Mouse (Mus musculus): ENCODE data around the gene 1190005I06Rik.
"Not testable (repeated sequence)": the region's sequence is repeated elsewhere in the genome, so short reads cannot be mapped to it uniquely, and the experiment has no call there.

Gene 1190005I06Rik

GRCm38 (mm10) chr8:120647532-120647931, at the start of gene 1190005I06Rik:
Gene 1190005I06Rik, minus strand, starts transcription at chr8:120647632.
- DNase-seq = no peak

DNA sequence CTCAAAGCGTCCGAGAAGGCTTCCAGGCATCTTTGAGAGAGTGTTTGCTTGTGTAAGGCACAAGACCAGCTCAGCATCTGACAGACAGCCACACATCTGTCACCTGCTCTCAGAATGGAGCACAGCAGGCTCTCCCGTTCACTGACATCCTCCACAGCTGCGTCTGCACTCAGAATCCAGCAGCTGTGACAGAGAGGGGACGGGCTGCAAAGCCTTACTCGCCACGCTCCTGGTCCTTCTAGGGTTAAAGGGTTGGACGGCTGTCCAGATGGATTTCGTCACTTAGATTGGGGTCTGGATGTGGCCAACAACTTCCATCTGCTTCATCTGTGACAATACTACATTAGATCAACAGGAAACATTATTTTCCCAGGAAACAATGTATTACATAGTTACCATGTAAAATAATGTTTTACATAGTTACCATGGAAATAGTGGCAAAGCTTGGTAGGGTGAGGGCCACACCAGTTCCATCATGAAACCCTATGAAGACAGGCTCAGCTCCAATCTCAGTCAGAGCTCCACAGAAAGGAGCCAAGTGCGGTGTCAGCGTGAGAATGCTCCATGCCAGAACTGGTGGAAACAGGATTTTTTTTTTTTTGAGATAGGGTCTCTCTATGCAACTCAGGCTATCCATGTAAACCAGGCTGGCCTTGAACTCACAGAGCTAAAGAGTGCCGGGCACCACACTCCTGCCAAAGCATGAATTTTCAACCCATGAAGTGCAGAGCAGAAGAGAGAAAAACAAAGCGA, 49.1 kb upstream of the 1190005I06Rik start:
- no peak for DNase-seq

GRCm38 (mm10) chr8:120693861-120694493, 46.5 kb upstream of the 1190005I06Rik start:
- DNase-seq = peak; percentile 47

DNA sequence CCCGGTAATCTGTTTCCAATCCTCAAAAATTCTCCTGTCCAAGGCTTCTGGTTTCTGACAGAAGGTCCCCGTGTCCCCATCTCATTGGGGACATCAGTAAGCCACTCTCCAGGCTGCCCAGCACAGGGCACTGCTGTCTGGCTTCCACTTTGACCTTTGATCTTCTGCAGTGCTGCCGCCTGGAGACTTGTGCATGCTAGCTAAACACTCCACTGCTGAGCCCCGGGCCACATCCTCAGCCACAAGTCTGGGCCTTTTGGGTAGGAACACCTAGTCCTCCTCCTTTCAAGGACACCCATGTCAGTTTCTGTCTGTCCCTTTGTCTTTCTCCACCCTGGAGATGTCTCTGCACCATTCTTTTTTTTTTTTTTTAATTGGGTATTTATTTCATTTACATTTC, 45.5 kb upstream of the 1190005I06Rik start:
- no peak for DNase-seq

- DNase-seq = no peak
Measured at GRCm38 (mm10) chr8:120688511-120688910, 41.1 kb upstream of the 1190005I06Rik start.

DNA sequence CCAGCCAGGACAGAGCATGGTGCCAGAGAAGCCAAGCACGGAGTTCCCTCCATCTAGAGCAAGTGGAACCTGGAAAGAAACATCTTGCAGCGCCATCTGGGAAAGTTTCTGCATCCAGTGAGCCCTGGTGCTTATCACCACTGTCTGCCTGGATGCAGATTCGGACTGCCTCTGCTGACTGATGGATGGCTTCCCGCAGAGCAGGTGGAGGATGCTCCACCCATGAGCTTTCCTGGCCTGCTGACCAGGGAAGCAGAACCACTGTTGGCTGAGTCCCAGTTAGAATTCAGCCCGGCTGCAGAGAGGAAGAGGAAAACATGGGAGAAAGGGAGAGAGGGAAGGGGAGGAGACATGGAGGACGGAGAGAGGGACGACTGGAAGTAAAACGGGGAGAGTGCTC, 40.4 kb upstream of the 1190005I06Rik start:
- peak; percentile 64 for DNase-seq

GRCm38 (mm10) chr8:120686576-120686975, 39.1 kb upstream of the 1190005I06Rik start:
- DNase-seq = no peak

GRCm38 (mm10) chr8:120686051-120686450, 38.6 kb upstream of the 1190005I06Rik start:
- no peak for DNase-seq

DNA sequence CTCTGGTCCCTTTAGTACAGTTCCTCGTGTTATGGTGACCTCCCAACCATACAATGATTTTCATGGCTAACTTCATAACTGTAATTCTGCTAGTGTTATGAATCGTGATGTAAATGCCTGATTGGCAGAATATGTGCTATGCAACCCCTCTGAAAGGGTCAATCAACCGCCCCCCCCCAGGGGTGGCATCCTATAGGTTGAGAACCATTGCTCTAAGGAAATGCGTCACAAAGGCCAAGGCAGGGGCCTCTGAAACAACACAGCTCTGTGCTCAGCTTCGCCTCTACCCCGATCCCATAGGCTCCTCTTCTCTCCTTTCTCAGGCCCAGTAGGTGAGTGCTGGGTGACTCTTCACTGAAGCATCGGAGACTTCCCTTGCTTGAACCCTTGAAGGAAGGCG, 38.2 kb upstream of the 1190005I06Rik start:
- DNase-seq = no peak

- DNase-seq = no peak
Measured at GRCm38 (mm10) chr8:120685097-120685496, 37.7 kb upstream of the 1190005I06Rik start.

GRCm38 (mm10) chr8:120684082-120684481, 36.6 kb upstream of the 1190005I06Rik start:
- no peak for DNase-seq

DNA sequence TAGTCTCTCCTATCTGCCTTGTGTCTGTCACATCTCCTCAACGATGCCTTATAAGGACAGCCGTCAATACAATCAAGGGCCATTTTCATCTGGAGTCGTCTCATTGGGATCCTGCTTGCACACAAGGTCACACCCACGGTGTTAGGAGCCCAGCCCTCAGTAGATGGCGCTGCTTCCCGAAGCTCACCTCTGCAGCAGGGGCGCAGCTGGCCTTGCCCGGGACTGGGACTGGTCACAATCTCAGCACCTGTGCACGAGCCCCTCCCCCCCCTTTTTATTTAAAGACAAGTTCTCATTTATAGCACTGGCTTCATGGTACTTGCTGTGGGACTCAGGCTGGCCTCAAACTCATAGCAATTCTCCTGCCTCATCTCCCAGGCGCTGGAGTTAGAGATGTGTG, 36.2 kb upstream of the 1190005I06Rik start:
- peak; percentile 83 for DNase-seq

GRCm38 (mm10) chr8:120681113-120681512, 33.7 kb upstream of the 1190005I06Rik start:
- no peak for DNase-seq

GRCm38 (mm10) chr8:120680405-120680804, 33.0 kb upstream of the 1190005I06Rik start:
- DNase-seq = not testable (repeated sequence)

DNA sequence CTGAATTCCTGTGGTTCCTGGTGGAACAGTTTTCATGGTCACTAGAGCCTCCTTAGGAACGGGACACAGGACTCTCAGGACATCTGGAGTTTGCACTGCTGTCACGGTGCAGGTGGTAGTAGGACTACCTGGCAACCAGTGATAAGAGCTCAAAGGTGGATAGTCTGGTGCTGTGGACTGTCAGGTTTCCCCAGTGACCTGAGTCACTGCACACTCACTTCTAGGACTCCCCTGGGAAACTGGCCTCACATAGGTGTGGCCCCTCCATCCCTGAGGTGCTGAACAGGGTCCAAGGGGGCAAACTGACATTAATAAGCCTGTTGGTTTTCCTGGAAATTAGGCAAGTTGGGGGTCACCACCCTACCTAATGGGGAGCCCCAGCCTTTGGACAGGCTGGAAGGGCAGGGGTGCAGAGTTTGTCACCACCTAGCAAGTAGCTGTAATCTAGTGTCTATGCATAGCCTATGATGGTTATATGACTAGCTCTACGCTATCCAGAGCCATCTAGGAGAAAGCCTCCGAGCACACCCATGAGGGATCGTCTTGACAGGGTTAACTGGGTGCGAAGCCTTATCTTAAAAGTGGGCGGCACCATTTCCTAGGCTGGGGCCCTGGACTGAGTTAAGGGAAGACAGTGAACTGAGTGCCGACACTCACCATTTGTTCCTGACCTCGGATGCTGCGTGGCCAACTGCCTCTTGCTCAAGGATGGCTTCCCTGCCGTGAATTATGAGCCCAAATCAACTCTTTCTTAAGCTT, 32.4 kb upstream of the 1190005I06Rik start:
- no peak for DNase-seq

- peak; percentile 85 for DNase-seq
Measured at GRCm38 (mm10) chr8:120678447-120678846, 31.0 kb upstream of the 1190005I06Rik start.

DNA sequence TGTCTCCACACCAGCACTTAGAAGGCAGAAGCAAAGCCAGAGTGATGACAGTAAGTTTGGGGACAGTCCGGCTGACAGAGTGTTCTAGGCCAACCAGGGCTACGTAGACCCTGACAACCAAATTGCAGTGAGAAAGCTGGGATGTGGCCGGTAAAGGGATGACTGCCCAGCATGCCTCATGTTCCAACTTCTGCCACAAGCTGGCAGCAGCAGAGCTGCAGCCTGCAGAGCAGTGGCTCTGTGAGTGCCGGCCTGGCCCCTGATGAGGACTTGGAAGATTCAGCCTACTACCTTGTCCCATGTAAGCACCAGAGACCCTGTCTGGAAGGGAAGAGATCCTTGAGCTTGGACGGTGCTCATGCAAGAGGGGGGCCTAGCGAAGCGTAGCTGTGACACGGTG, 28.3 kb upstream of the 1190005I06Rik start:
- DNase-seq = no peak

- no peak for DNase-seq
Measured at GRCm38 (mm10) chr8:120673298-120673697, 25.9 kb upstream of the 1190005I06Rik start.

- DNase-seq = no peak
Measured at GRCm38 (mm10) chr8:120672626-120673229, 25.3 kb upstream of the 1190005I06Rik start.

DNA sequence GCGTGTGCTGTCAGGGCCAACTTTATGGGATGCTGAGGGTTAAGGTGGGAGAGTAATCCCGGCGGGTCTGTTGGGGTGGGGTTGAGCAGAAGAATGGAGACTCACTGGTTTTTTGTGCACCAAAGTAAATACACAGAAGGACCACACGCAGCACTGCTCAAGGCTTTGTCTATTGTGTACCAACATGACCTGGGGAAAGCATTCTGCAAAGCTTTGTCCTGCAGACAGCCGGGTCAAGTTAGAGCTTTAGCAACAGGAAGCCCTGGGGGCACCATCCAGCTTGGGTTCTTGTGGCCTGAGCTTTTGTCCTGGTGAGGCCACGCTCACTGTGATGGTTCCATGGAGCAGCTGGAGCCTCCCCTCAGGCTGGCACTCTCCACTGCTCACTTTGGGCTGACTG, 24.3 kb upstream of the 1190005I06Rik start:
- DNase-seq = no peak

DNA sequence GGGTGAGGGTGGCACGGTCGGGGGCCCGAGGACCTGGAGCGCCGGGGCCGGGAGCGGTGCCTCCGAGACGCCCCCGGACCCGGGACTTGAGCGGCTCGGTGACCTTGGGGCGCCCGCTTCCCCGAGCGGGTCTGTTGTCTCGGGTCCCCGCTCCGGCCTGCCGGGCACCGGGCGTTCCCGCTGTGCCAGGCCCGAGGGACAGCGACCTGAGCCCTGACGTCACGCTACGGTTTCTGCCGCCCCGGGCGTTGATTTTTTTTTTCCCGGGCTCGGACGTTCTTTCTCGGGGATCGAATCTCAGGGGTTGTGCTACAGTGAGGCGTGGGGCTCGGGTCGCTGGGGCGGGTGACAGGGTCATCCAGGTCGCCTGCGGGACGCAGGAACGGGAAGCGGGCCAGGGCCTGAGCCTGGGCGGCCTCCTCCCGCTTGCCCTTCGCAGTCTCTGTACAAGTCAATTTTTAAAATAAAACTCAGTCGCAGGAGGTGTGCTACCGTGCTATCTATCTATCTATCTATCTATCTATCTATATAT, 21.0 kb upstream of the 1190005I06Rik start, which contains the start of gene Emc8:
Emc8 (minus strand) TSS at position 200 of the 532 bp plus-strand sequence.
- peak; percentile 40 for DNase-seq

DNA sequence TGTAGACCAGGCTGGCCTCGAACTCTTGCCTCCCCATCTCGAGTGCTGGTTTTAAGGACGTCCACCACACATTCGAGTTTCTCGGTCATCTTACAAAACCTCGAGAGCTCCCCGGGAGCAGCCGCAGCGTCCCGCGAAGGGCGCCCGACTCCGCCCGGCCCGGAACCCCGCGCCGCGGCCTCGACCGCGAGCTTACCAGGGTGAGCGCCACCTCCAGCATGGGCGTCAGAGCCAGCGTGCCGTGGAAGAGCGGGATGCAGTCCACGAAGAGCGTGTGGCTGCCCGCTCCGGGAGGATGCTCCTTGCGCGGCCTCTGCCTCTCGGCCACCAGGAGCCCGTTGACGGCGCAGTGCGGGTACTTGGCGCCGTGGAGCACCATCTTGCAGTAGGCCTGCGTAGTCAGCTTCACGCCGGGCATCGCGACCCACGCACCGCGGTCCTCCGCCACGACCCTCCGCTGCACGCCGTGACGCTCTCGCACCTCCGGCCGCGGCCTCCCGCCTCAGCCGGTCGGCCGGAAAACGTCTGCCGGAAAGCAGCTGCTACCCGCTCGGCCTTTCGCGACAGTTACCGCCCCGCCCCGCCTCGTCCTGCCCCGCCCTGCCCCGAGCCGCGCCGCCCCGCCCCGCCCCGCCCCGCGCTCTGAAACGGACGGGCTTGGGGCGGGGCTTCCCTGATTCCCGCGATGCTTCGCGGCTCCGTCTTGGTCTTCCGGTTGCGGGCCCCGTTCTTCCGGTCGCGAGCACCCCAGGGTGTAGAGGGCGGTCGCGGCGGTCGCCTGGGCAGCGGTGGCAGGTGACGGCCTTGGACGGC, 20.3 kb upstream of the 1190005I06Rik start, which contains the start of the genes Gm27021 and Cox4i1:
Gm27021 (minus strand) TSS at position 519 of the 813 bp plus-strand sequence.
Cox4i1 (plus strand) TSS at position 662 of the 813 bp plus-strand sequence.
- DNase-seq = peak; percentile 92

All from kidney, adult 9 months (tissue).